Mouse (Mus musculus) ZHBTc4 (cell line): ENCODE data around the gene Gm10471.
A peak's percentile ranks its signal among the peaks of the same experiment; 100 is the strongest.
"Not testable (repeated sequence)": the region's sequence is repeated elsewhere in the genome, so short reads cannot be mapped to it uniquely, and the experiment has no call there.

ENCODE experiments used
- DNase-seq: peaks from one replicate; pipeline ENCODE4 v3.0.0-alpha.2; 2011; ENCODE audit warnings: low read depth, low spot score

Gene Gm10471

DNA sequence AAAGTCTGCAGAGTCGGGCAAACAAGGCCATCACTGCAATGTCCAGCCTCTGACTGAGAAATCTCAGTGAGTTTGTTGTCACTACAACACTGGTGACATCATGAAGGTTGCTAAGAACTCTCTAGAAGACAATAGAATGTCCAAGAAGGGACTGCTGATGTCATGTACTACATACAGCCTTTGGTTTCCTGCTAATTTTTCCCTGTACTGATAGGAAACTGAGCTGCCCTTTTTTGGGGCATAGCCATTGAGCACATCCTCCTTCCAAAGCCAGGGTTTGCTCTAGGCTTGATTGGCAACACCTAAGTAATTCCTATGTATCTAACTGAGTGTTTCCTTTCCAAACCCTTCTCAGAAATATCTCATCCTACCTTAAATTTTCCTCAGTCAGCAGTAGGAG is at the start of gene Gm10471:
Gm10471 (minus strand) TSS at position 101 of the 400 bp plus-strand sequence.
- DNase-seq, result not testable (repeated sequence)

DNA sequence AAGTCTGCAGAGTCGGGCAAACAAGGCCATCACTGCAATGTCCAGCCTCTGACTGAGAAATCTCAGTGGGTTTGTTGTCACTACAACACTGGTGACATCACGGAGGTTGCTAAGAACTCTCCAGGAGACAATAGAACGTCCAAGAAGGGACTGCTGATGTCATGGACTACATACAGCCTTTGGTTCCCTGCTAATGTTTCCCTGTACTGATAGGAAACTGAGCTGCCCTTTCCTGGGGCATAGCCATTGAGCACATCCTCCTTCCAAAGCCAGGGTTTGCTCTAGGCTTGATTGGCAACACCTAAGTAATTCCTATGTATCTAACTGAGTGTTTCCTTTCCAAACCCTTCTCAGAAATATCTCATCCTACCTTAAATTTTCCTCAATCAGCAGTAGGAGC is 32.2 kb upstream of the Gm10471 start, which contains the start of gene Gm10220:
Gm10220 (minus strand) TSS at position 101 of the 400 bp plus-strand sequence.
- not testable (repeated sequence) for DNase-seq

DNA sequence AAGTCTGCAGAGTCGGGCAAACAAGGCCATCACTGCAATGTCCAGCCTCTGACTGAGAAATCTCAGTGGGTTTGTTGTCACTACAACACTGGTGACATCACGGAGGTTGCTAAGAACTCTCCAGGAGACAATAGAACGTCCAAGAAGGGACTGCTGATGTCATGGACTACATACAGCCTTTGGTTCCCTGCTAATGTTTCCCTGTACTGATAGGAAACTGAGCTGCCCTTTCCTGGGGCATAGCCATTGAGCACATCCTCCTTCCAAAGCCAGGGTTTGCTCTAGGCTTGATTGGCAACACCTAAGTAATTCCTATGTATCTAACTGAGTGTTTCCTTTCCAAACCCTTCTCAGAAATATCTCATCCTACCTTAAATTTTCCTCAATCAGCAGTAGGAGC is 16.2 kb upstream of the Gm10471 start, which contains the start of gene 5031410I06Rik:
5031410I06Rik (minus strand) TSS at position 101 of the 400 bp plus-strand sequence.
- not testable (repeated sequence) for DNase-seq

DNA sequence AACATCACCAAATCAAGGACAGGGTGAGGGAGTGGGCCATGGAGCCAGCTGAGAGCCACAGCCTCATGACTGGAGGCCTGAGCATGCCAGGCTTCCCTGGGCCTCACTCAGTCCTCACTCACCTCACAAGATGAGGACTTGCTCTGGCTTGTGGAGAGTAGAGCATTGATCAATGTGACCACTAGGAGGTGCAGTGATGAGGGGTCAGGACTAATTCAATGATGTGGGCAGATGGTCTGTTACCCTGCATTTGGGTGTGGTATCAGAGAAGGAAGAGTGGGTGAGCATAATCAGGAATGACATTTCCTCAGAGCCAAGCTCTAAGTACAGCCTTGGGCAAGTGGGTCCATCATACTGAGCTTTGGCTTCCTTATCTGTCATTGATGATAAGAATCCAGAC is 10.1 kb downstream of the Gm10471 start:
- DNase-seq, result not testable (repeated sequence)

DNA sequence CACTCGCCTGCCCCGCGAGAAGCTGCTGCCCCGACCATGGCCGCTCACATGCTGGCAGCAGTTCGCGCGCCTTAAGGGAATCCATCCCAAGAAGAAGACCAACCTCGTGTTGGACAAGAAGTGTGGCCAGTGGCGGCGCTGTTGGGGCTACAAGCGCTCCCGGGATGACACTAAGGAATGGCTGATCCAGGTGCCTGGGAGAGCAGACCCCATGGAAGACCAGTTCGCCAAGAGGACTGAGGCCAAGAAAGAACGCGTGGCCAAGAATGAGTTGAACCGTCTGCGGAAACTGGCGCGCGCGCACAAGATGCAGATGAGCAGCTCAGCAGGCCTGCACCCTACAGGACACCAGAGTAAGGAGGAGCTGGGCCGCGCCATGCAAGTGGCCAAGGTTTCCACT is 18.4 kb downstream of the Gm10471 start:
- peak; percentile 88 for DNase-seq

GRCm38 (mm10) chr5:26058481-26058880 is 30.6 kb downstream of the Gm10471 start, which contains the start of gene Gm7347:
Gm7347 (minus strand) TSS chr5:26058581.
- not testable (repeated sequence) for DNase-seq

DNA sequence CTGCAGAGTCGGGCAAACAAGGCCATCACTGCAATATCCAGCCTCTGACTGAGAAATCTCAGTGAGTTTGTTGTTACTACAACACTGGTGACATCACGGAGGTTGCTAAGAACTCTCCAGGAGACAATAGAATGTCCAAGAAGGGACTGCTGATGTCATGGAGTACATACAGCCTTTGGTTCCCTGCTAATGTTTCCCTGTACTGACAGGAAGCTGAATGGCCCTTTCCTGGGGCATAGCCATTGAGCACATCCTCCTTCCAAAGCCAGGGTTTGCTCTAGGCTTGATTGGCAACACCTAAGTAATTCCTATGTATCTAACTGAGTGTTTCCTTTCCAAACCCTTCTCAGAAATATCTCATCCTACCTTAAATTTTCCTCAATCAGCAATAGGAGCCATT is 49.6 kb downstream of the Gm10471 start, which contains the start of gene Speer4a:
Speer4a (minus strand) TSS at position 101 of the 400 bp plus-strand sequence.
- not testable (repeated sequence) for DNase-seq
